Mouse (Mus musculus) cerebellum, postnatal 14 days (tissue): ENCODE measurements around the gene Mrpl4.

Experiments
- DNase-seq, 2 experiments: peaks; one replicate each; pipeline ENCODE4 v3.0.0; 2021; ENCODE audit warnings: mixed read lengths in 2 of 2

The Mrpl4 gene

DNA sequence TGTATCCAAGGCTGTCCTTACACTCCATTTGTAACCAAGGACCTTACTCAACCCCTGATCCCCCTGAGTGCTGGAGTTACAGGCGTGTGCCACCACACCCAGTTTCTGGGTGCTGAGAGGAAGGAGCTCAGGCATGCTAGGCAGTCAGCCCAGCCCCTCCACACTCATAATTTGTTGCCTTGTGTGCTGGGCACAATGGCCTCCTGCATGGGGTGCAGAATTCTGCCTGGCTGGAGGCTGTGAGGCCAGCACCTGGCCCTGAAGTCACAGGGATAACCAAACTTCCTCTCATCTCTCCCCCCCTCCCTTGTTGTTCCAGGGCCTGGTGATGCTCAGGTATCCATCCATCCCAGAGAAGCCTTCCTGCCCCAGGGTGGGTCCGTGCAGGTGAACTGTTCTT lies 16.1 kb downstream of the Mrpl4 start:
- no peak for DNase-seq

DNA sequence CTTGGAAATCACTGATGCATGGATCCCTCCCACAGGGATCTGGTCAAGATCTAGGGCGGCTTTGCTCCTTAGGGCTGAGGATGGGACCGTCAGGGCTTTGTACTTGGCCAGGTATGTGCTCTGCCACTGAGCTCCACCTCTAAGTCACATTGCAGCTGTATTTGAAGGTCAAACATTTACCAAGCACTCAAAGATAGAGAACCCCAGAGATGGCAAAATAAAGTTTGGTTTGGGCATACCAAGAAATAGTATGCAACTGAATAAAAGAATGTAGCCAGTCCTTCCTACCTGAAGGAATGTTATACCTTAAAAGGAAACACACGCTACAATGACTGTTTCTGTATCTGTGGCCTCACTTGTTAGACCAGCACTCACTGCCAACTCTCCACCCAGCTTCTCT lies 18.8 kb downstream of the Mrpl4 start:
- no peak for DNase-seq

GRCm38 (mm10) chr9:21022288-21022687 lies 19.8 kb downstream of the Mrpl4 start:
- DNase-seq: no peak

DNA sequence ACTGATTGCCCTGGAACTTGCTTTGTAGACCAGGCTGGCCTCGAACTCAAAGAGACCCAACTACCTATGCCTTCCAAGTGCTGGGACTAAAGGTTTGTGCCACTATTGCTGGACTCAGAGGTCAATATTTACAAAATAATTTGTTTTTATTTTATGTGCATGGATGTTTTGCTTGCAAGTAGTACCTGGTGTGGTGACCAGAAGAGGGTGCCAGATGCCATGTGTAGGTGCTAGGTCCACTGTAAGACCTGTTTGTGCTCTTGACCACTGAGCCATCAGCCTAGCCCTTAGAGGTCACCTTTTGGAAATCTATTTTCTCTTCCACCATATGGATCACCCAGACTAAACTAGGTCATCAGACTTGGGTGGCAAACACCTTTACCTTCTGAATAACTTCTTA lies 20.2 kb downstream of the Mrpl4 start:
- DNase-seq: no peak

DNA sequence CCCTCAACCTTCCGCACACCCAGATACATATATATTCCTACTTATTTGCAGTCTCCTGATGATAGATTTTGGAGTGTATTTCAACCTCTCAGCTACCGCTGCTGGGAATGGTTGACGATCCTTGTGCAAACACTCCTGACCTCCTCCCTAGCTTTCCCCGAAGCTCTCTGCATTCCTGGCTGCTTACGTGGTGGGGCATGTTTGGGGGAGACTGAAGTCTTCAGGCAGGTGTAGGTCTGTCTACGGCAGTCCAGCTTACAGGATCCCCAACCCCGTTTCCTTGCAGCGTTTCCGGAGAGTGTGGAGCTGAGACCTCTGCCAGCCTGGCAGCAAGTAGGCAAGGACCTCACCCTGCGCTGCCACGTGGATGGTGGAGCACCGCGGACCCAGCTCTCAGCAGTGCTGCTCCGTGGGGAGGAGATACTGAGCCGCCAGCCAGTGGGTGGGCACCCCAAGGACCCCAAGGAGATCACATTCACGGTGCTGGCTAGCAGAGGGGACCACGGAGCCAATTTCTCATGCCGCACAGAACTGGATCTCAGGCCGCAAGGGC lies 22.8 kb downstream of the Mrpl4 start:
- no peak for DNase-seq

GRCm38 (mm10) chr9:21026849-21027248 lies 24.3 kb downstream of the Mrpl4 start:
- no peak for DNase-seq

- peak in 1 of 2 experiments; percentile 38 for DNase-seq
Observed at GRCm38 (mm10) chr9:21027774-21028290, 25.3 kb downstream of the Mrpl4 start.

- DNase-seq: no peak
Observed at GRCm38 (mm10) chr9:21028560-21029110, 26.1 kb downstream of the Mrpl4 start.

- DNase-seq: peak; percentile 68 to 78
Observed at GRCm38 (mm10) chr9:21029291-21030054, 26.9 kb downstream of the Mrpl4 start, which contains the start of gene Icam4. Gene Icam4 (plus strand): TSS chr9:21029373.

DNA sequence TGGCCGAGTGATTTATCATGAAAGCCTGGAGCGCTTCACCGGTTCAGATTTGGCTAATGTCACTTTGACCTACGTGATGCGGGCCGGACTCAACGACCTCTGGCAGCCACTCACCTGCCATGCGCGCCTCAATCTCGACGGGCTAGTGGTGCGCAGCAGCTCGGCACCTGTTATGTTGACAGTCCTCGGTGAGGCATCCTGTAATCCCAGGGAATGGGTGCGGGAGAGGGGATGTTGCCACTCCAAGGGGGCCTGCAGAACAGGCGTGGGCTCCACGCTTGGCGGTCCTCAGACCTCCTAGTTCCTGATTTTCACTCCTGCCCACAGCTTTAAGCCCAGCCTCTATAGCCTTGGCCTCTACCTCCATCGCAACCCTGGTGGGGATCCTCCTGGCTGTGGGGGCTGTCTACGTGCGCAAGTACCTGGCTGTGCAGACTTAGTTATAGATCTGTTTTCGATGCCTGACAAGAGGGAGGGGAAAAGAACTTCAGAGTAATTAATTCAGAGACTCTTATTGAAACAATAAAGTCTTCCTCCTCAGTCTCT lies 27.6 kb downstream of the Mrpl4 start:
- no peak for DNase-seq

- peak; percentile 83 to 91 for DNase-seq
Observed at GRCm38 (mm10) chr9:21030781-21031250, 28.3 kb downstream of the Mrpl4 start.

- peak; percentile 59 to 61 for DNase-seq
Observed at GRCm38 (mm10) chr9:21031251-21031895, 28.8 kb downstream of the Mrpl4 start.

DNA sequence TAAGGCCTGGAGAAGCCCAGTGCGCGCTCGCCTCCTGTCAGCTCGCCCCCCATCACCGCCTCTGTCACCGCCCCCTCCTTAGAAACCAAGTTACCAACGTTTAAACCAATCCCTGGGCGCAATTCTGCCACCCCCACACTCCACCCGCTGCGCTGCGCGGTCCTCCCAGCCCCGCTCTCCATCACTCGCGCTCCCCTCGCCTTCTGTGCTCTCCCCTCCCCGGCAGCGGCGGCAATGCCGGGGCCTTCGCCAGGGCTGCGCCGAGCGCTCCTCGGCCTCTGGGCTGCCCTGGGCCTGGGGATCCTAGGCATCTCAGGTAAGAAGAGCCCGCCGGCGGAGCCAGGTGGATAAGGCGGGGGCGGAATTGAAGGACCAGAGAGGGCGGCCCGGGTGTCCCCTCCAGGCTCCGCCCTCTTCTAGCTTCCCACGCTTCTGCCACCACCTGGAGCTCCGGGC lies 29.4 kb downstream of the Mrpl4 start, which contains the start of gene Icam5:
Gene Icam5, plus strand, starts transcription at position 178 of the 456 bp plus-strand sequence.
- DNase-seq: peak; percentile 51 to 54

GRCm38 (mm10) chr9:21032491-21032890 lies 30.0 kb downstream of the Mrpl4 start:
- no peak for DNase-seq

DNA sequence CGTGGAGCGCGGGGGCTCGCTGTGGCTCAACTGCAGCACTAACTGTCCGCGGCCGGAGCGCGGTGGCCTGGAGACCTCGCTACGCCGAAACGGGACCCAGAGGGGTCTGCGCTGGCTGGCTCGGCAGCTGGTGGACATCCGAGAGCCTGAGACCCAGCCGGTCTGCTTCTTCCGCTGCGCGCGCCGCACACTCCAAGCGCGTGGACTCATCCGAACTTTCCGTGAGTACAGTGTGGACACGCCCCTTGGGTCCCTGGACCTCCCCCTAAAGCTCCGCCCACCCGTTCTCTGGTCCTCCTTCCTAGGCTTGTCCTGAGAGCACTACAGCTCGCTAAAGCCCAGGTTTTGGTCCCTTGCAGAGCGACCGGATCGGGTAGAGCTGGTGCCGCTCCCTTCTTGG lies 30.6 kb downstream of the Mrpl4 start:
- peak; percentile 45 to 47 for DNase-seq

GRCm38 (mm10) chr9:21034481-21035085 lies 32.0 kb downstream of the Mrpl4 start:
- no peak for DNase-seq

DNA sequence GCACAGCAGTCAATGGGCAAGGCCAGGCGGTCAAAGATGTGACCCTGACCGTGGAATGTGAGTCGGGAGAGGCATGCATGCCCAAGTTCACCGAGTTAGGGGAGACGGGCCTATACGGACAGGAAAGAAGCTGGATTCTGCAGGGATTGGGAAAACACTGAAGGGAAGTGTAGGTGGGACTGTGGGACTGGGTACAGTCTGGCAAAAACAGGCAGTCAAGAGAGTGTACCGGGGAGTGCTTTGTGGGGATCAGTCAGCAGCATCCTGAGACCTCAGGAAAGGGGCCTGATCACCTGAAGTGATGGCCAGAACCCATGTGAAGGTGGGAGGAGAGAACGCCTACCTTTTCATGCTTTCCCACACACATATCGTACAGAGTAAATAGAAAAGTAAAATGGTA lies 33.0 kb downstream of the Mrpl4 start:
- no peak for DNase-seq

DNA sequence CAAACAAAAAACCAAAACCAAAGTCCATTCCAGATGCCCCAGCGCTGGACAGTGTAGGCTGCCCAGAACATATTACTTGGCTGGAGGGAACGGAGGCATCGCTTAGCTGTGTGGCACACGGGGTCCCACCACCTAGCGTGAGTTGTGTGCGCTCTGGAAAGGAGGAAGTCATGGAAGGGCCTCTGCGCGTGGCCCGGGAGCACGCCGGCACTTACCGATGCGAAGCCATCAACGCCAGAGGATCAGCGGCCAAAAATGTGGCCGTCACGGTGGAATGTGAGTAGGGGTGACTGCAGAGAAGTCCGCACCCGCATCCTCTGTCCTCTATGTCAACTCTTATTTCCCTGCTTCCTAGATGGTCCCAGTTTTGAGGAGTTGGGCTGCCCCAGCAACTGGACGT lies 33.6 kb downstream of the Mrpl4 start:
- DNase-seq: no peak

DNA sequence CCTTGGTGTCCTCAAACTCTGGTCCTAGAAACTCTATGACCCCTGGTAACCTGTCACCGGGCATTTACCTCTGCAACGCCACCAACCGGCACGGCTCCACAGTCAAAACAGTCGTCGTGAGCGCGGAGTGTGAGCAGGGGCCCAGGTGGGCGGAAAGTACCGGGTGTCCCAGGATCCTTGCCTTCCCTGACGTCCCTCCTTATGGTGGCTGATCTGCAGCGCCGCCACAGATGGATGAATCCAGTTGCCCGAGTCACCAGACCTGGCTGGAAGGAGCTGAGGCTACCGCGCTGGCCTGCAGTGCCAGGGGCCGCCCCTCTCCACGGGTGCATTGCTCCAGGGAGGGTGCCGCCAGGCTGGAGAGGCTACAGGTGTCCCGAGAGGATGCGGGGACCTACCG lies 34.1 kb downstream of the Mrpl4 start:
- DNase-seq: no peak

GRCm38 (mm10) chr9:21037481-21037891 lies 34.9 kb downstream of the Mrpl4 start:
- DNase-seq: peak; percentile 49 to 51

DNA sequence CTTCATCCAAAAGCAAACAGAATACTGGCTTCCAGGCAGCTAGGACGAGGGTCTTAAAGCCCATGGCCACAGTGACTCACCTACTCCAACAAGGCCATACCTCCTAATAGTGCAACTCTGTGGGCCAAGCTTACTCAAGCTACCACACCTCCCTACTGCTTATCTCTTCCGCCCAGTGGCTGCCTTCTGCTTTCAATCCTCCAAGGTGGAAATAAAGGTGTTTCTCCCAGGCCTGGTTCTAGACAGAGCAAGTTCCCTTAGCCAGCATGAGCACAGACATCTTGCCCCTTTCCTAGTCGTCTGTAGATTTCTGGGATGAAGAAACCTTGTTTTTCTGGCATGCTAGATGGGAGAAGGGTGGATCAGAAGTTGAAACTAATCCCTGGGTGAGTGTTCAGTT lies 37.2 kb downstream of the Mrpl4 start:
- no peak for DNase-seq

DNA sequence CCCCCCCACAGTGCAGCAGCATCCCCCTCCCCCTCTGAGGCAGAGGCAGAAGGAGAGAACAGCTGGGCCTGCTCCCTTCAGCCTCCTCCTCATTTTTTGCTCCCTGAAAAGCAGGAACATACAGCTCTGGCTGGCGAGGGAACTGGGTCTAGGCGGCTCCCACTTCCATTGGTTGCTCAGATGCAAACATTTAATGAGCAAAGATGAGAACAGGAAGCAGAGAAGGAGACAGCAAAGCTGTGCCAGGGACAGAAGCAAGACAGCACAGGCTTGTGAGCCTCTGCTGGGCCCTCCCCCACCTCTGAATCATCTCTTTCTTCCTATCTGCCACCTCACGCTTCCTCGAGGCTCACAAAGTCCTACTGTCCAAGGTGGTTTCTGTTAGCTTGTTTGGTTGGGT lies 38.8 kb downstream of the Mrpl4 start:
- no peak for DNase-seq
